Mouse (Mus musculus) spleen, adult 2 months (tissue): ENCODE results near the gene Grin2d.

Experiments
- CTCF ChIP-seq: fragments of 200-500 bp; IDR thresholded peaks from 2 replicates; pipeline ENCODE4 v1.5.1; 2011; ENCODE audit warnings: mild to moderate bottlenecking, inconsistent platforms; ENCODE audit not compliant: insufficient read depth, insufficient read length, insufficient replicate concordance; ENCODE audit errors: extremely low read depth
- POLR2A ChIP-seq: fragments of 200-500 bp; IDR thresholded peaks from 2 replicates; pipeline ENCODE4 v1.6.1; 2011; ENCODE audit warnings: low read depth, low read length, inconsistent platforms

GRCm38 (mm10) chr7:45815323-45815983 is 62.7 kb downstream of the Grin2d start:
- TF ChIP-seq POLR2A (no peak), CTCF (no peak)
